14 mouse cellular contexts compared by ENCODE assay signal in genomic region chr19:26892861-26893260, GRCm38 (mm10). TPM values are rescaled to one million over a fixed set of nuclear protein-coding genes. Genes with fewer than 3 reads are reported as not detected.
DNase-seq lines count a peak whose midpoint lies in the region; ATAC-seq and TF ChIP-seq lines count a peak whose summit lies in the region.
"Had no signal": no experiment of that assay in that cellular context is flagged by ENCODE, and none has a peak within 500 bp of the region (broad histone marks: within the 10 kb centered on the region; RNA-seq: fewer than 3 reads in every experiment).

No protein-coding gene starts in this region.

- intact Hi-C loops in gastrocnemius, postnatal 14 days (cut with DNase I; ENCODE audit: low total_unique reads) = no loop called here

- POLR2A ChIA-PET in Patski (lab: Charles Lee) = no interaction called here

- WGBS in lung, embryonic 14.5 days = 59% methylated on average over 5 of the region's 5 CpGs
- 36% methylated on average over 5 of the region's 5 CpGs for WGBS in heart, embryonic 14.5 days

- no peak overlapping the region for H3K27ac ChIP-seq in lung, embryonic 14.5 days (ENCODE audit: low read depth)
- no peak overlapping the region for H3K27ac ChIP-seq in heart, embryonic 14.5 days (replicated peaks in 1 of 2; ENCODE audit: control insufficient read depth in 1 of 2, insufficient read depth in 1 of 2, low read depth in 2 of 2, low read length in 2 of 2)
- H3K27ac ChIP-seq: heart, embryonic 13.5 days had no signal

- H3K9me3 ChIP-seq in lung, embryonic 14.5 days (ENCODE audit: low read depth, low read length) = no peaks in the 10 kb centered on the region
- no peaks in the 10 kb centered on the region for H3K9me3 ChIP-seq in heart, embryonic 14.5 days (ENCODE audit: control insufficient read depth, low read length)
- H3K9me3 ChIP-seq: heart, embryonic 13.5 days had no signal

- no peaks in the 10 kb centered on the region for H3K36me3 ChIP-seq in lung, embryonic 14.5 days (ENCODE audit: insufficient read depth)
- H3K36me3 ChIP-seq in heart, embryonic 14.5 days (ENCODE audit: control insufficient read depth, insufficient read depth, low read length) = no peaks in the 10 kb centered on the region
- H3K36me3 ChIP-seq: heart, embryonic 13.5 days had no signal

- no peak for ATAC-seq in lung, embryonic 14.5 days (ENCODE audit: insufficient read depth)
- no peak for ATAC-seq in Patski
- 0 out of 2 replicates have a peak, but pooled peaks have one; percentile 39 for ATAC-seq in heart, embryonic 14.5 days (ENCODE audit: insufficient number of reproducible peaks, insufficient read depth, low FRiP score, low read depth)

- peak; percentile 36 for TF ChIP-seq CTCF in lung, embryonic 14.5 days (IDR thresholded peaks at IDR 0.05; ENCODE audit: low read depth)
- TF ChIP-seq CTCF in Patski (IDR thresholded peaks at IDR 0.05) = peak; percentile 36

- H3K9ac ChIP-seq in lung, embryonic 14.5 days = no peak overlapping the region
- no peak overlapping the region for H3K9ac ChIP-seq in heart, embryonic 14.5 days (ENCODE audit: low read length)
- H3K9ac ChIP-seq: heart, embryonic 13.5 days had no signal

- H3K27me3 ChIP-seq in lung, embryonic 14.5 days (ENCODE audit: insufficient read depth, low read length) = no peaks in the 10 kb centered on the region
- no peaks in the 10 kb centered on the region for H3K27me3 ChIP-seq in Patski
- H3K27me3 ChIP-seq in heart, embryonic 14.5 days (ENCODE audit: control insufficient read depth, insufficient read depth, low read length) = no peaks in the 10 kb centered on the region
- H3K27me3 ChIP-seq: heart, embryonic 13.5 days had no signal

- H3K4me1 ChIP-seq in lung, embryonic 14.5 days (ENCODE audit: insufficient read depth) = peaks cover 6% of the 10 kb centered on the region; the same call in 1 of the 2 replicates
- peaks cover 7 to 11% of the 10 kb centered on the region in 2 experiments for H3K4me1 ChIP-seq in heart, embryonic 14.5 days (ENCODE audit: control insufficient read depth in 2 of 2, insufficient read depth in 2 of 2, low read length in 2 of 2)

- no peak overlapping the region for H3K4me2 ChIP-seq in lung, embryonic 14.5 days
- H3K4me2 ChIP-seq in heart, embryonic 14.5 days (ENCODE audit: low read length) = no peak overlapping the region
- H3K4me2 ChIP-seq: heart, embryonic 13.5 days had no signal

- H3K4me3 ChIP-seq in lung, embryonic 14.5 days (ENCODE audit: low read depth, low read length) = no peak overlapping the region
- no peak overlapping the region for H3K4me3 ChIP-seq in heart, embryonic 14.5 days (ENCODE audit: control insufficient read depth in 1 of 2, insufficient read depth in 1 of 2, low read depth in 1 of 2, low read length in 2 of 2)
- H3K4me3 ChIP-seq: heart, embryonic 13.5 days; myocyte had no signal

- in situ Hi-C loops in Patski (cut with MboI; ENCODE audit: low pct_unique_long_range_greater_than_20kb) = no loop called here

- CTCF ChIA-PET in Patski (lab: Charles Lee) = no interaction called here

- peak; percentile 5 for DNase-seq in gastrocnemius, adult 18-20 months (ENCODE audit: low spot score)
- no peak for DNase-seq in gastrocnemius, postnatal 14 days
- peak; percentile 46 for DNase-seq in lung, embryonic 14.5 days
- DNase-seq in lung, postnatal 25 days (ENCODE audit: low spot score) = no peak
- DNase-seq in Patski (ENCODE audit: low read depth, low spot score) = no peak
- no peak for DNase-seq in testis, postnatal 10 days (ENCODE audit: low spot score)
- no peak for DNase-seq in urinary bladder, postnatal 25 days (ENCODE audit: low spot score)
- DNase-seq: kidney, adult 18-20 months had no signal

RNA-seq across cellular contexts. Expression of gene Gm815, which starts 7.2 kb away (rescaled TPM):
- not detected for total RNA-seq in gastrocnemius, adult 18-20 months (2021)
- total RNA-seq in gastrocnemius, postnatal 14 days (2021) = not detected
- polyA plus RNA-seq in lung, embryonic 14.5 days (2014; fragmentation: Nextera tagmentation; extraction: Ambion mirVana) = 0.33 TPM in 1 of 2 replicates, not detected in the other
- polyA plus RNA-seq in Patski (2021) = not detected
- polyA plus RNA-seq in heart, embryonic 14.5 days (2014; fragmentation: Nextera tagmentation; extraction: Ambion mirVana) = not detected in 2 replicates
- total RNA-seq: liver, adult 2 months; megakaryocyte, adult 5-6 weeks had no signal
- polyA plus RNA-seq: forebrain, embryonic 11.5 days; heart, embryonic 13.5 days; liver, adult 2 months; myocyte had no signal

Comparison
In these comparisons a context has a peak if more than half of its experiments do, and no peak if none do; other contexts are left out.
1. DNase-seq: peak in gastrocnemius, adult 18-20 months (single experiment) and lung, embryonic 14.5 days (single experiment); none in gastrocnemius, postnatal 14 days (single experiment), lung, postnatal 25 days (single experiment), Patski (single experiment), testis, postnatal 10 days (single experiment) and urinary bladder, postnatal 25 days (single experiment).